Mouse (Mus musculus): Measurements from ENCODE around the gene Stab1. TPM values are rescaled to one million over a fixed set of nuclear protein-coding genes. Genes with fewer than 3 reads are reported as not detected.

The Stab1 gene
- polyA plus RNA-seq, 1 experiment from 2014 or later: 27.6 TPM

- 61% methylated on average over 16 of the region's 16 CpGs for WGBS
- no peak overlapping the region for H3K4me3 ChIP-seq (replicated peaks; ENCODE audit: low read length)
- no peaks in the 10 kb centered on the region for H3K27me3 ChIP-seq (ENCODE audit: control insufficient read depth, insufficient read depth, low read length)
- H3K9ac ChIP-seq: no peak overlapping the region
- DNase-seq (ENCODE audit: low spot score) (no peak), ATAC-seq (ENCODE audit: low FRiP score) (0 out of 2 replicates have a peak, but pooled peaks have one; percentile 57)
- no peak overlapping the region for H3K27ac ChIP-seq
- H3K4me2 ChIP-seq (replicated peaks): no peak overlapping the region
- no peaks in the 10 kb centered on the region for H3K9me3 ChIP-seq (ENCODE audit: control insufficient read depth, low read length)
- peaks cover 92% of the 10 kb centered on the region for H3K36me3 ChIP-seq (replicated peaks; ENCODE audit: control insufficient read depth, insufficient read depth)
- no peaks in the 10 kb centered on the region; the same call in 1 of the 2 replicates for H3K4me1 ChIP-seq (replicated peaks; ENCODE audit: control insufficient read depth, insufficient read depth, low read length)
Measured at GRCm38 (mm10) chr14:31197547-31198516, 29.4 kb upstream of the Stab1 start.

- no peak for ATAC-seq (ENCODE audit: low FRiP score)
- Histone ChIP-seq H3K27ac (no peak overlapping the region), H3K9me3 (ENCODE audit: control insufficient read depth, low read length) (no peaks in the 10 kb centered on the region), H3K4me3 (replicated peaks; ENCODE audit: low read length) (no peak overlapping the region), H3K27me3 (ENCODE audit: control insufficient read depth, insufficient read depth, low read length) (no peaks in the 10 kb centered on the region), H3K4me1 (replicated peaks; ENCODE audit: control insufficient read depth, insufficient read depth, low read length) (no peaks in the 10 kb centered on the region; the same call in 1 of the 2 replicates), H3K4me2 (replicated peaks) (no peak overlapping the region), H3K9ac (no peak overlapping the region), H3K36me3 (replicated peaks; ENCODE audit: control insufficient read depth, insufficient read depth) (peaks cover 92% of the 10 kb centered on the region)
- DNase-seq (ENCODE audit: low spot score): no peak
Measured at GRCm38 (mm10) chr14:31195968-31196367, 27.5 kb upstream of the Stab1 start.

- H3K27ac ChIP-seq: no peak overlapping the region
- H3K9me3 ChIP-seq (ENCODE audit: control insufficient read depth, low read length): no peaks in the 10 kb centered on the region
- 98% methylated on average over 4 of the region's 4 CpGs for WGBS
- no peaks in the 10 kb centered on the region for H3K27me3 ChIP-seq (ENCODE audit: control insufficient read depth, insufficient read depth, low read length)
- DNase-seq (ENCODE audit: low spot score) (no peak), ATAC-seq (ENCODE audit: low FRiP score) (no peak)
- no peak overlapping the region for H3K4me2 ChIP-seq (replicated peaks)
- H3K4me1 ChIP-seq (replicated peaks; ENCODE audit: control insufficient read depth, insufficient read depth, low read length): no peaks in the 10 kb centered on the region; the same call in 1 of the 2 replicates
- H3K4me3 ChIP-seq (replicated peaks; ENCODE audit: low read length): no peak overlapping the region
- H3K9ac ChIP-seq: no peak overlapping the region
- peaks cover 92% of the 10 kb centered on the region for H3K36me3 ChIP-seq (replicated peaks; ENCODE audit: control insufficient read depth, insufficient read depth)
Measured at GRCm38 (mm10) chr14:31195521-31195920, 27.1 kb upstream of the Stab1 start.

GRCm38 (mm10) chr14:31194891-31195513, 26.6 kb upstream of the Stab1 start:
- Histone ChIP-seq H3K9me3 (ENCODE audit: control insufficient read depth, low read length) (no peaks in the 10 kb centered on the region), H3K27me3 (ENCODE audit: control insufficient read depth, insufficient read depth, low read length) (no peaks in the 10 kb centered on the region), H3K27ac (no peak overlapping the region), H3K9ac (no peak overlapping the region), H3K4me1 (replicated peaks; ENCODE audit: control insufficient read depth, insufficient read depth, low read length) (no peaks in the 10 kb centered on the region; the same call in 1 of the 2 replicates), H3K36me3 (replicated peaks; ENCODE audit: control insufficient read depth, insufficient read depth) (peaks cover 92% of the 10 kb centered on the region), H3K4me2 (replicated peaks) (no peak overlapping the region), H3K4me3 (replicated peaks; ENCODE audit: low read length) (no peak overlapping the region)
- DNase-seq (ENCODE audit: low spot score): no peak
- no peak for ATAC-seq (ENCODE audit: low FRiP score)
- WGBS: 84% methylated on average over 14 of the region's 14 CpGs

- no peak for ATAC-seq (ENCODE audit: low FRiP score)
- H3K36me3 ChIP-seq (replicated peaks; ENCODE audit: control insufficient read depth, insufficient read depth): peaks cover 92% of the 10 kb centered on the region
- DNase-seq (ENCODE audit: low spot score): no peak
- no peak overlapping the region for H3K27ac ChIP-seq
- no peak overlapping the region for H3K4me2 ChIP-seq (replicated peaks)
- H3K9me3 ChIP-seq (ENCODE audit: control insufficient read depth, low read length): no peaks in the 10 kb centered on the region
- 87% methylated on average over 2 of the region's 2 CpGs for WGBS
- no peak overlapping the region for H3K9ac ChIP-seq
- H3K4me3 ChIP-seq (replicated peaks; ENCODE audit: low read length): no peak overlapping the region
- no peaks in the 10 kb centered on the region; the same call in 1 of the 2 replicates for H3K4me1 ChIP-seq (replicated peaks; ENCODE audit: control insufficient read depth, insufficient read depth, low read length)
- H3K27me3 ChIP-seq (ENCODE audit: control insufficient read depth, insufficient read depth, low read length): no peaks in the 10 kb centered on the region
Measured at GRCm38 (mm10) chr14:31194441-31194840, 26.0 kb upstream of the Stab1 start.

- no peaks in the 10 kb centered on the region for H3K27me3 ChIP-seq (ENCODE audit: control insufficient read depth, insufficient read depth, low read length)
- H3K9ac ChIP-seq: no peak overlapping the region
- ATAC-seq (ENCODE audit: low FRiP score) (no peak), DNase-seq (ENCODE audit: low spot score) (no peak)
- 81% methylated on average over 7 of the region's 7 CpGs for WGBS
- H3K4me1 ChIP-seq (replicated peaks; ENCODE audit: control insufficient read depth, insufficient read depth, low read length): no peaks in the 10 kb centered on the region; the same call in 1 of the 2 replicates
- no peak overlapping the region for H3K4me2 ChIP-seq (replicated peaks)
- no peak overlapping the region for H3K4me3 ChIP-seq (replicated peaks; ENCODE audit: low read length)
- H3K27ac ChIP-seq: no peak overlapping the region
- no peaks in the 10 kb centered on the region for H3K9me3 ChIP-seq (ENCODE audit: control insufficient read depth, low read length)
- peaks cover 92% of the 10 kb centered on the region for H3K36me3 ChIP-seq (replicated peaks; ENCODE audit: control insufficient read depth, insufficient read depth)
Measured at GRCm38 (mm10) chr14:31193791-31194190, 25.4 kb upstream of the Stab1 start.

- Histone ChIP-seq H3K27ac (no peak overlapping the region), H3K9ac (no peak overlapping the region), H3K4me1 (replicated peaks; ENCODE audit: control insufficient read depth, insufficient read depth, low read length) (no peaks in the 10 kb centered on the region), H3K27me3 (ENCODE audit: control insufficient read depth, insufficient read depth, low read length) (no peaks in the 10 kb centered on the region), H3K4me3 (replicated peaks; ENCODE audit: low read length) (no peak overlapping the region), H3K9me3 (ENCODE audit: control insufficient read depth, low read length) (no peaks in the 10 kb centered on the region), H3K4me2 (replicated peaks) (no peak overlapping the region), H3K36me3 (replicated peaks; ENCODE audit: control insufficient read depth, insufficient read depth) (peaks cover 97% of the 10 kb centered on the region)
- ATAC-seq (ENCODE audit: low FRiP score) (no peak), DNase-seq (ENCODE audit: low spot score) (no peak)
- 84% methylated on average over 2 of the region's 2 CpGs for WGBS
Measured at GRCm38 (mm10) chr14:31191936-31192335, 23.5 kb upstream of the Stab1 start.

- WGBS: 93% methylated on average over 3 of the region's 3 CpGs
- H3K4me1 ChIP-seq (replicated peaks; ENCODE audit: control insufficient read depth, insufficient read depth, low read length): no peaks in the 10 kb centered on the region
Measured at GRCm38 (mm10) chr14:31189348-31189747, 20.9 kb upstream of the Stab1 start.

GRCm38 (mm10) chr14:31188771-31189181, 20.3 kb upstream of the Stab1 start:
- 54% methylated on average over 6 of the region's 6 CpGs for WGBS
- ATAC-seq (ENCODE audit: low FRiP score) (no peak), DNase-seq (ENCODE audit: low spot score) (no peak)
- H3K9me3 ChIP-seq (ENCODE audit: control insufficient read depth, low read length): no peaks in the 10 kb centered on the region
- no peaks in the 10 kb centered on the region for H3K4me1 ChIP-seq (replicated peaks; ENCODE audit: control insufficient read depth, insufficient read depth, low read length)
- no peak overlapping the region for H3K4me2 ChIP-seq (replicated peaks)
- no peak overlapping the region for H3K27ac ChIP-seq
- H3K27me3 ChIP-seq (ENCODE audit: control insufficient read depth, insufficient read depth, low read length): no peaks in the 10 kb centered on the region
- H3K4me3 ChIP-seq (replicated peaks; ENCODE audit: low read length): no peak overlapping the region
- H3K9ac ChIP-seq: no peak overlapping the region
- H3K36me3 ChIP-seq (replicated peaks; ENCODE audit: control insufficient read depth, insufficient read depth): peaks cover 100% of the 10 kb centered on the region

More at GRCm38 (mm10) chr14:31189348-31189747, 20.9 kb upstream of the Stab1 start:
- 0 out of 2 replicates have a peak overlapping the region, but pooled peaks have one; percentile 8 for H3K27ac ChIP-seq
- ATAC-seq (ENCODE audit: low FRiP score): no peak
- DNase-seq (ENCODE audit: low spot score): no peak
- H3K4me3 ChIP-seq (replicated peaks; ENCODE audit: low read length): no peak overlapping the region
- no peak overlapping the region for H3K4me2 ChIP-seq (replicated peaks)
- H3K36me3 ChIP-seq (replicated peaks; ENCODE audit: control insufficient read depth, insufficient read depth): peaks cover 100% of the 10 kb centered on the region
- H3K9ac ChIP-seq: no peak overlapping the region
- H3K27me3 ChIP-seq (ENCODE audit: control insufficient read depth, insufficient read depth, low read length): no peaks in the 10 kb centered on the region
- H3K9me3 ChIP-seq (ENCODE audit: control insufficient read depth, low read length): no peaks in the 10 kb centered on the region
